Mouse (Mus musculus) stomach, postnatal 0 days (tissue): Measurements from ENCODE around the gene Sipa1l1.

Experiments
- CTCF ChIP-seq: IDR thresholded peaks from 2 replicates; pipeline ENCODE4 v1.5.1; 2016; ENCODE audit warnings: antibody characterized with exemption, low read depth, mild to moderate bottlenecking, moderate library complexity
- EP300 ChIP-seq: optimal IDR thresholded peaks from 2 replicates; pipeline ENCODE3; 2016; ENCODE audit warnings: antibody characterized with exemption

DNA sequence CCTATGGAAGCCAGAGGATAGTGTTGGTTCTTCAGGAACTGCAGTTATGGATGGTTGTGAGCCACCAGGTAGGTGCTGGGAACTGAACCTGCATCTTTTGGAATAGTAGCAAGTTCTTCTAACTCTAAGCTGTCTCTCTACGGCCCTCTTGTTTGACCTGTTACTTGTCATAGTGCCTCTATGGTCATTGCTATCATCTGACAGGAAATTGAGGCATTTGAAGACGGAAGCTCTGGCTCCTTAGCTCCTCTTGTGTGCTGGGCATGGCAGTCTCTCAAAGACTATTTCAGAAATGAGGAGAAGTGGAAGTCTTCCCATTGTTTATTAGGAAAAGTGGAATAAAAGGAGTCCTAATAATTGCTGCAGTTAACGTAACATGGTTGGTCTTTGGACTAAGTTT is 38.9 kb downstream of the Sipa1l1 start:
- TF ChIP-seq CTCF (no peak), EP300 (no peak)
